Mouse (Mus musculus) kidney, postnatal 0 days (tissue): ENCODE data around the gene Fhdc1. TPM values are rescaled to one million over a fixed set of nuclear protein-coding genes. Genes with fewer than 3 reads are reported as not detected.

Experiments
- ATAC-seq: fragments of 200-750 bp; cut with Nextera tagmentation; replicated peaks from 2 replicates; pipeline ENCODE4 v1.8.0; 2017; ENCODE audit warnings: low read depth, moderate number of reproducible peaks, moderate TSS enrichment, moderate library complexity; ENCODE audit not compliant: low FRiP score
- DNase-seq: peaks from one replicate; pipeline ENCODE4 v3.0.0-alpha.2; 2016; ENCODE audit warnings: low spot score
- H3K27ac ChIP-seq: fragments of 300-500 bp; sonication (generic); 2 replicates; pipeline ENCODE4 v1.5.1; 2014; ENCODE audit warnings: mild to moderate bottlenecking
- H3K27me3 ChIP-seq: fragments of 300-500 bp; sonication (generic); 2 replicates; pipeline ENCODE4 v1.6.1; 2014; ENCODE audit warnings: low read length, mixed read lengths; ENCODE audit not compliant: insufficient read depth
- H3K36me3 ChIP-seq: fragments of 300-500 bp; sonication (generic); 2 replicates; pipeline ENCODE4 v1.6.1; 2014; ENCODE audit warnings: low read length, mixed read lengths; ENCODE audit not compliant: insufficient read depth
- H3K4me1 ChIP-seq: fragments of 300-500 bp; sonication (generic); replicated peaks from 2 replicates; pipeline ENCODE4 v1.6.1; 2014; ENCODE audit warnings: antibody characterized with exemption, low read length, mixed read lengths; ENCODE audit not compliant: insufficient read depth
- H3K4me2 ChIP-seq: fragments of 300-500 bp; sonication (generic); 2 replicates; pipeline ENCODE4 v1.6.1; 2014; ENCODE audit warnings: mild to moderate bottlenecking, low read length, moderate library complexity, mixed read lengths
- H3K4me3 ChIP-seq: fragments of 300-500 bp; sonication (generic); replicated peaks from 2 replicates; pipeline ENCODE4 v1.5.1; 2014; ENCODE audit warnings: low read depth, low read length
- H3K9ac ChIP-seq: fragments of 300-500 bp; sonication (generic); 2 replicates; pipeline ENCODE4 v1.6.1; 2014; ENCODE audit warnings: low read depth, low read length
- H3K9me3 ChIP-seq: fragments of 300-500 bp; sonication (generic); replicated peaks from 2 replicates; pipeline ENCODE4 v1.6.1; 2016; ENCODE audit warnings: low read length, inconsistent platforms, mixed read lengths
- CTCF ChIP-seq: IDR thresholded peaks from 2 replicates; pipeline ENCODE4 v1.5.1; 2016; ENCODE audit warnings: antibody characterized with exemption, low read depth, mild to moderate bottlenecking, moderate library complexity
- WGBS: fragments of 180-500 bp; shearing (Covaris S2); extraction: QIAGEN DNeasy Blood & Tissue Kit; methylation state at CpG from one replicate; pipeline ENCODE4 v1.1.7; 2014; 5-methylcytosine and 5-hydroxymethylcytosine counted together
- polyA plus RNA-seq: library from polyadenylated mRNA; unstranded; fragments of >200 nt; fragmentation: Nextera tagmentation; extraction: Ambion mirVana; gene quantifications from 2 replicates; pipeline ENCODE4 v1.2.1, GENCODE M21; 2015

The Fhdc1 gene
- polyA plus RNA-seq, 1 experiment from 2014 or later, result 4.0 TPM

GRCm38 (mm10) chr3:84477498-84477897 lies 2.7 kb downstream of the Fhdc1 start:
- no peak overlapping the region for H3K27ac ChIP-seq
- TF ChIP-seq CTCF, result no peak
- 93% methylated on average over 1 of the region's 1 CpGs for WGBS
- ATAC-seq, result no peak
- no peak overlapping the region for H3K9ac ChIP-seq
- no peaks in the 10 kb centered on the region for H3K9me3 ChIP-seq
- no peak overlapping the region for H3K4me3 ChIP-seq
- peaks cover 10% of the 10 kb centered on the region for H3K27me3 ChIP-seq
- H3K4me1 ChIP-seq, result peaks cover 21% of the 10 kb centered on the region; the same call in 1 of the 2 replicates
- H3K4me2 ChIP-seq, result no peak overlapping the region
- no peak for DNase-seq
- H3K36me3 ChIP-seq, result no peaks in the 10 kb centered on the region

- Histone ChIP-seq H3K27me3 (peaks cover 10% of the 10 kb centered on the region), H3K9ac (no peak overlapping the region), H3K4me1 (peaks cover 15% of the 10 kb centered on the region; the same call in 1 of the 2 replicates), H3K4me3 (no peak overlapping the region), H3K9me3 (no peaks in the 10 kb centered on the region), H3K4me2 (no peak overlapping the region), H3K36me3 (no peaks in the 10 kb centered on the region), H3K27ac (no peak overlapping the region)
- DNase-seq, result no peak
- TF ChIP-seq CTCF, result no peak
- ATAC-seq, result no peak
- WGBS, result 92% methylated on average over 12 of the region's 12 CpGs
These were observed 5.1 kb downstream of the Fhdc1 start for GRCm38 (mm10) chr3:84474981-84475775.

GRCm38 (mm10) chr3:84474398-84474797 lies 5.8 kb downstream of the Fhdc1 start:
- Histone ChIP-seq H3K4me2 (no peak overlapping the region), H3K4me3 (no peak overlapping the region), H3K27ac (no peak overlapping the region), H3K9ac (no peak overlapping the region), H3K4me1 (peaks cover 9% of the 10 kb centered on the region; the same call in 1 of the 2 replicates), H3K27me3 (peaks cover 10% of the 10 kb centered on the region), H3K9me3 (no peaks in the 10 kb centered on the region), H3K36me3 (no peaks in the 10 kb centered on the region)
- TF ChIP-seq CTCF, result no peak
- WGBS, result 69% methylated on average over 6 of the region's 6 CpGs
- DNase-seq (no peak), ATAC-seq (no peak)

- Histone ChIP-seq H3K36me3 (no peaks in the 10 kb centered on the region), H3K9ac (no peak overlapping the region), H3K4me3 (no peak overlapping the region), H3K27me3 (peaks cover under 1% of the 10 kb centered on the region), H3K4me2 (no peak overlapping the region), H3K9me3 (no peaks in the 10 kb centered on the region), H3K4me1 (peaks cover 3% of the 10 kb centered on the region; the same call in 1 of the 2 replicates), H3K27ac (no peak overlapping the region)
- TF ChIP-seq CTCF, result no peak
- DNase-seq, result no peak
- WGBS, result 36% methylated on average over 5 of the region's 5 CpGs
- ATAC-seq, result no peak
These were observed 7.3 kb downstream of the Fhdc1 start for GRCm38 (mm10) chr3:84472955-84473354.

GRCm38 (mm10) chr3:84472527-84472926 lies 7.7 kb downstream of the Fhdc1 start:
- Histone ChIP-seq H3K27ac (no peak overlapping the region), H3K9me3 (no peaks in the 10 kb centered on the region), H3K4me1 (peaks cover 3% of the 10 kb centered on the region; the same call in 1 of the 2 replicates), H3K36me3 (no peaks in the 10 kb centered on the region), H3K4me3 (no peak overlapping the region), H3K27me3 (no peaks in the 10 kb centered on the region; the same call in 1 of the 2 replicates), H3K4me2 (no peak overlapping the region), H3K9ac (no peak overlapping the region)
- ATAC-seq (no peak), DNase-seq (no peak)
- TF ChIP-seq CTCF, result no peak
- 42% methylated on average over 3 of the region's 3 CpGs for WGBS

- Histone ChIP-seq H3K36me3 (no peaks in the 10 kb centered on the region), H3K9ac (no peak overlapping the region), H3K4me1 (peaks cover 3% of the 10 kb centered on the region; the same call in 1 of the 2 replicates), H3K4me3 (no peak overlapping the region), H3K27me3 (no peaks in the 10 kb centered on the region; the same call in 1 of the 2 replicates), H3K9me3 (no peaks in the 10 kb centered on the region), H3K4me2 (no peak overlapping the region), H3K27ac (no peak overlapping the region)
- WGBS, result 88% methylated on average over 4 of the region's 4 CpGs
- DNase-seq (no peak), ATAC-seq (no peak)
- TF ChIP-seq CTCF, result no peak
These were observed 9.1 kb downstream of the Fhdc1 start for GRCm38 (mm10) chr3:84471146-84471545.

GRCm38 (mm10) chr3:84468111-84468453 lies 12.1 kb downstream of the Fhdc1 start:
- Histone ChIP-seq H3K27ac (no peak overlapping the region), H3K36me3 (no peaks in the 10 kb centered on the region), H3K4me1 (0 out of 2 replicates have a peak, but pooled peaks cover 3% of the 10 kb centered on the region), H3K27me3 (no peaks in the 10 kb centered on the region), H3K4me3 (no peak overlapping the region), H3K9ac (no peak overlapping the region), H3K9me3 (no peaks in the 10 kb centered on the region), H3K4me2 (no peak overlapping the region)
- WGBS, result 72% methylated on average over 4 of the region's 4 CpGs
- DNase-seq, result no peak
- no peak for TF ChIP-seq CTCF
- ATAC-seq, result no peak
